Mouse (Mus musculus): ENCODE data around the gene Ttll10.

DNA sequence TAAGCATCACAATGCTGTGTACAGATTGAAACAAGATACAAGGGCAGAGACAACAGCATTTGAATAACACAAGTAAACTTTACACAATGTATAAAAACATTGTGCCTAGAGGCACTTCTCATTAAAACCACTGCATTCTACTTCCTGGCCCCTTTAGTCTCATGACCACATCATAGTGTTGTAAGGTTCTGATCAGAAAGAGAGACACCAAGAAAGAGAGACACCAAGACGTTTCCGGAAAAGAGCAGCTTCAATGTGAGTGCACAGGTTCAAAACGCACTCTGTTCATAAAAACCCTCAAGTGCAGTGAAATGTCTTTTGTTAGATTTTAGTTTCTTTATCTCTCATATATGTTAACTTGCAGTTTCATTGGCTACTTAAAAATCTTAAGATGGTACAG is 55.1 kb downstream of the Ttll10 start:
- TF ChIP-seq POLR2A (IDR thresholded peaks at IDR 0.05; ENCODE audit: extremely low read depth, insufficient read depth, low read length) (no peak), CTCF (IDR thresholded peaks at IDR 0.05; ENCODE audit: extremely low read depth, insufficient read depth, low read length) (no peak)

All from cortical plate, adult 2 months (tissue).